Mouse (Mus musculus) myocyte (in vitro differentiated cells): ENCODE data around the gene Mettl27. TPM values are rescaled to one million over a fixed set of nuclear protein-coding genes. Genes with fewer than 3 reads are reported as not detected.
"Not testable (repeated sequence)": the region's sequence is repeated elsewhere in the genome, so short reads cannot be mapped to it uniquely, and the experiment has no call there.

Source experiments
- H3K27me3 ChIP-seq: one replicate; pipeline ENCODE4 v1.6.1; 2011; ENCODE audit not compliant: control insufficient read depth, insufficient read depth, insufficient read length
- H3K36me3 ChIP-seq: one replicate; pipeline ENCODE4 v1.6.1; 2011; ENCODE audit not compliant: control insufficient read depth, insufficient read depth
- H3K4me2 ChIP-seq: one replicate; pipeline ENCODE4 v1.6.1; 2011; ENCODE audit warnings: low read depth, control low read depth
- H3K4me3 ChIP-seq: one replicate; pipeline ENCODE4 v1.5.1; 2011; ENCODE audit warnings: mild to moderate bottlenecking, control low read depth, moderate library complexity
- H3K79me2 ChIP-seq: one replicate; pipeline ENCODE4 v1.6.1; 2011; ENCODE audit not compliant: control insufficient read depth, insufficient read depth
- H3ac ChIP-seq: one replicate; pipeline ENCODE4 v1.6.1; 2011; ENCODE audit not compliant: control insufficient read depth, insufficient read length
- CEBPB ChIP-seq: IDR thresholded peaks from 2 replicates; pipeline ENCODE4 v1.6.1; 2011; ENCODE audit warnings: mild to moderate bottlenecking, moderate library complexity; ENCODE audit not compliant: poor library complexity, insufficient read depth, severe bottlenecking
- E2F4 ChIP-seq: IDR thresholded peaks from one replicate; pipeline ENCODE4 v1.6.1; 2011; ENCODE audit warnings: mild to moderate bottlenecking, control low read depth, moderate library complexity; ENCODE audit not compliant: insufficient read depth
- MAX ChIP-seq: IDR thresholded peaks from one replicate; pipeline ENCODE4 v1.6.1; 2011; ENCODE audit warnings: low read depth, mild to moderate bottlenecking, control low read depth
- MYOD1 ChIP-seq, 3 experiments: IDR thresholded peaks; one replicate each; pipeline ENCODE4 v1.6.1; 2011; ENCODE audit warnings: control low read depth in 2 of 3, low read depth in 2 of 3, mild to moderate bottlenecking in 2 of 3, moderate library complexity in 1 of 3; ENCODE audit not compliant: insufficient read length in 2 of 3, control insufficient read depth in 1 of 3
- MYOG ChIP-seq, 3 experiments: IDR thresholded peaks; one replicate each; pipeline ENCODE4 v1.6.1; 2011; ENCODE audit warnings: control low read depth in 2 of 3, low read depth in 2 of 3, mild to moderate bottlenecking in 2 of 3; ENCODE audit not compliant: insufficient read length in 2 of 3, control insufficient read depth in 1 of 3, insufficient read depth in 1 of 3
- POLR2A ChIP-seq: IDR thresholded peaks from one replicate; pipeline ENCODE4 v1.6.1; 2011; ENCODE audit warnings: low read depth, mild to moderate bottlenecking, control low read depth, moderate library complexity; ENCODE audit not compliant: insufficient read length
- POLR2AphosphoS2 ChIP-seq: IDR thresholded peaks from one replicate; pipeline ENCODE4 v1.6.1; 2011; ENCODE audit warnings: low read depth, control low read depth; ENCODE audit not compliant: insufficient read length
- REST ChIP-seq: IDR thresholded peaks from one replicate; pipeline ENCODE4 v1.6.1; 2011; ENCODE audit warnings: mild to moderate bottlenecking, control low read depth, moderate library complexity; ENCODE audit not compliant: insufficient read depth, insufficient read length
- SRF ChIP-seq: IDR thresholded peaks from one replicate; pipeline ENCODE4 v1.6.1; 2011; ENCODE audit warnings: low read depth; ENCODE audit not compliant: control insufficient read depth, insufficient read length
- TCF12 ChIP-seq: IDR thresholded peaks from one replicate; pipeline ENCODE4 v1.6.1; 2011; ENCODE audit warnings: mild to moderate bottlenecking, control low read depth; ENCODE audit not compliant: poor library complexity, insufficient read depth, severe bottlenecking
- TCF3 ChIP-seq: IDR thresholded peaks from one replicate; pipeline ENCODE4 v1.6.1; 2011; ENCODE audit warnings: low read depth, control low read depth; ENCODE audit not compliant: insufficient read length
- USF1 ChIP-seq: IDR thresholded peaks from one replicate; pipeline ENCODE4 v1.6.1; 2011; ENCODE audit warnings: low read depth, mild to moderate bottlenecking, control low read depth, moderate library complexity
- polyA plus RNA-seq: library from polyadenylated mRNA; unstranded; fragments of >200 nt; fragmentation: generic; extraction: Trizol; gene quantifications from one replicate; pipeline ENCODE4 v1.2.1, GENCODE M21; 2012; ENCODE audit warnings: missing spikeins

The Mettl27 gene
- polyA plus RNA-seq, 1 experiment = 9.1 TPM

DNA sequence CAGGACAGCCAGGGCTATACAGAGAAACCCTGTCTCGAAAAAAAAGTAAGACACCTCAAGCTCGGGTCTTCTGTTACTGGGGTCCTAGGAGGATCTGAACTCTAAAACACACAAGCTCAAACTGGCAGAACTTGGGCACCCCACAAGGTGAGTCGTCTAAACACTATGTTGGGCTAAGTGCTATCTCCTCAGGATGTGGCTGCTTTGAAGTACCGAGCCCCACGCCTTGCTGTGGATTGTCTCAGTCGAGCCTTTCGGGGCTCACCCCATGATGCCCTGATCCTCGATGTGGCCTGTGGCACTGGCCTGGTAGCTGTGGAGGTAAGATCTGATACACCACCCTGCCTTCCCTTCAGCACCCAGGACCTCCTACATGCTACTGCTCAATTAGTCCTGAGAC lies 1.1 kb downstream of the Mettl27 start:
- H3K4me2 ChIP-seq = peak overlapping the region; percentile 89

DNA sequence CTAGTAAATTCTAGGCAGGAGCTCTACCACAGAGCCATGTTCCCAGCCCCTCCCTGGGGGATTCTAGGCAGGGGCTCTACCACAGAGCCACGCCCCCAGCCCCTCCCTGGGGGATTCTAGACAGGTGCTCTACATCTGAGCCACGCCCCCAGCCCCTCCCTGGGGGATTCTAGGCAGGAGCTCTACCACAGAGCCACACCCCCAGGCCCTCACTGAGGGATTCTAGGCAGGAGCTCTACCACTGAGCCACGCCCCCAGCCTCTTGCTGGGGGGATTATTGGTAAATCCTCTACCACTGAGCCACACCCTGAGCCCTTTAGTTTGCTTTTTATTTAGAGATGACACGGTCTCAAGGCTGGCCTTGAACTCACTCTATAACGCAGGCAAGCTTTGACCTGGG lies 1.5 kb downstream of the Mettl27 start:
- H3K4me3 ChIP-seq, H3K27me3 ChIP-seq, H3K36me3 ChIP-seq, H3K79me2 ChIP-seq, H3ac ChIP-seq, H3K4me2 ChIP-seq: not testable (repeated sequence)

More for the DNA sequence above, 1.1 kb downstream of the Mettl27 start:
- Histone ChIP-seq H3K27me3 (no peaks in the 10 kb centered on the region), H3K36me3 (no peaks in the 10 kb centered on the region), H3K79me2 (no peaks in the 10 kb centered on the region), H3ac (no peak overlapping the region), H3K4me3 (peak overlapping the region; percentile 69)
- TF ChIP-seq SRF (no peak), TCF3 (no peak)

DNA sequence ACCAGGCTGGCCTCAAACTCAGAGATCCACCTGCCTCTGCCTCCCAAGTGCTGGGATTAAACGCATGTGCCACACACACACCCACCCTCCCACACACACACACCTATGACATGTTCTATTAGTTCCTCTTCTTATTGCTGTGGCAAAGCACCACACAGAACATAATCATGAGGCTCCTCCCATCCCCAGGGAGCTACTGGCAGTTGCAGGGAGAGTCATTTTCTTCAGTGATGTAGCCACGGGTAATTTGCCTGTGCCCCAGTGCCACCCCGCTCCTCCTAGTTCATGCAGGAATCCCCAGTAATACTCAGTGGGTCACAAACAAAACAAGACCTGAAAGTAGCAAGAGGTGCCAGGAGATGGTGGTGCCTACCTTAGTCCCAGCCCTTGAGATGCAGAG lies 2.5 kb downstream of the Mettl27 start:
- Histone ChIP-seq H3K27me3 (no peaks in the 10 kb centered on the region), H3K4me3 (no peak overlapping the region), H3K4me2 (no peak overlapping the region), H3ac (no peak overlapping the region), H3K79me2 (no peaks in the 10 kb centered on the region), H3K36me3 (no peaks in the 10 kb centered on the region)
- TF ChIP-seq POLR2AphosphoS2 (no peak), E2F4 (no peak), CEBPB (no peak), TCF12 (no peak), MAX (no peak), TCF3 (no peak), POLR2A (no peak), SRF (no peak), MYOD1 (IDR thresholded peaks at IDR 0.05; ENCODE audit: control insufficient read depth in 1 of 3, insufficient read length in 2 of 3, low read depth in 2 of 3) (no peak), MYOG (IDR thresholded peaks at IDR 0.05; ENCODE audit: control insufficient read depth in 1 of 3, insufficient read depth in 1 of 3, insufficient read length in 2 of 3, low read depth in 2 of 3) (no peak), REST (no peak), USF1 (no peak)

DNA sequence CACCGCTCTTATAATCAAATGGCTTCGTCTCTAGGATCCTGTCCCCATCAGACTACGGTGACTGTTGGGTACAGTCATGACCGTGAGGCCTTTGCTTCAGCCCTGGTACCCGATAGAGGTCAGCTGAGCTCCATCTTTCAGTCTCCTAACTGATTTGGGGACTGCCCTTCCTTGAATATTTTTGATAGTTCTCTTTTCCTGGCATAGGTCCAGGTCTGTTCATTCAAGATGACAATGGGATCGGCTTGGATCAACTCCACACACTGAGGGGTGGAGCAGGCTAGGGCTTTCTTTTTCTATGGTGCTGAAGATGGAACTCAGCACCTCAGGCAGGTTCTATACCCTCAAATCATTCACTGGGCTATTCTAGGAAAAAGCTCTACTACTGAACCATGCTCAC lies 3.9 kb downstream of the Mettl27 start:
- H3K79me2 ChIP-seq = no peaks in the 10 kb centered on the region
- H3ac ChIP-seq = no peak overlapping the region
- TF ChIP-seq MYOD1 (IDR thresholded peaks at IDR 0.05; ENCODE audit: control insufficient read depth in 1 of 3, insufficient read length in 2 of 3, low read depth in 2 of 3) (no peak), MAX (no peak), TCF3 (no peak), MYOG (IDR thresholded peaks at IDR 0.05; ENCODE audit: control insufficient read depth in 1 of 3, insufficient read depth in 1 of 3, insufficient read length in 2 of 3, low read depth in 2 of 3) (no peak), POLR2AphosphoS2 (no peak), SRF (no peak), REST (no peak), POLR2A (no peak), USF1 (no peak)
- no peak overlapping the region for H3K4me3 ChIP-seq
- H3K27me3 ChIP-seq = no peaks in the 10 kb centered on the region
- H3K4me2 ChIP-seq = no peak overlapping the region
- H3K36me3 ChIP-seq = no peaks in the 10 kb centered on the region

DNA sequence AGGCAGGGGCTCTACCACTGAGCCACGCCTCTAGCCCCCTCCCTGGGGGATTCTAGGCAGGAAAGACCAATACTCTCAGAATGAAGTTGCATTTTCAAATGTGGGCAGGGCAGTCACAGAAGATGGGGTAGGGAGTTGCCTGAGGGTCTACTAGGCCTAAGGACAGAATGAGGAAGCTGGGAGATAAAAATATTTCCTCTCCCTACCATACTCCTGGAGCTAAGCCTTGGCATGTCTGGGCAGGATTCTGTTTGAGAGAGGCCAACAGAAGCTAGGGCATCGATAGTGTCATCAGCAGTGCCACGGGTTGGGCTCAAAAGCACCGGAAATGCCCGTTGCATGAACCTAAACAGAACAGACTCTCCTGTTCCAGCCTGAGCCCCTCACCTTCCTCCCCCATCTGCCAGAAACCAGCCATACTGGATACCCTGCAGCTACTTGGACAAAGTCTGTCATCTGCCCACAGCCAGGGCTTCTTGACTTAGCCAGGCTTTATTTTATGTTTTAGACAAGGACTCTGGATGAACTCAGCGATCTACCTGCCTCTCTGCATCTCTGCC lies 4.5 kb downstream of the Mettl27 start:
- TF ChIP-seq REST (no peak), POLR2A (no peak), TCF3 (no peak), MAX (no peak), MYOG (IDR thresholded peaks at IDR 0.05; ENCODE audit: control insufficient read depth in 1 of 3, insufficient read depth in 1 of 3, insufficient read length in 2 of 3, low read depth in 2 of 3) (no peak), USF1 (no peak), SRF (no peak), MYOD1 (IDR thresholded peaks at IDR 0.05; ENCODE audit: control insufficient read depth in 1 of 3, insufficient read length in 2 of 3, low read depth in 2 of 3) (no peak), POLR2AphosphoS2 (no peak), CEBPB (no peak), E2F4 (no peak), TCF12 (no peak)
- no peak overlapping the region for H3ac ChIP-seq
- no peaks in the 10 kb centered on the region for H3K36me3 ChIP-seq
- no peak overlapping the region for H3K4me2 ChIP-seq
- no peaks in the 10 kb centered on the region for H3K79me2 ChIP-seq
- no peak overlapping the region for H3K4me3 ChIP-seq
- H3K27me3 ChIP-seq = no peaks in the 10 kb centered on the region
